Mouse (Mus musculus) heart, postnatal 10 days (tissue): ENCODE results near the gene Inpp5d. TPM values are rescaled to one million over a fixed set of nuclear protein-coding genes. Genes with fewer than 3 reads are reported as not detected.

Experiments used
- DNase-seq, 2 experiments: peaks; one replicate each; pipeline ENCODE4 v3.0.0; 2021
- intact Hi-C: fragments of 180-260 bp; cut with DNase I; formaldehyde crosslinking; loops from one replicate; pipeline ENCODE4 v1.15.1; 2025
- total RNA-seq, 2 experiments: library from RNA; stranded (reverse); gene quantifications; 2 replicates each; pipeline ENCODE4 v1.2.3; 2021

The Inpp5d gene
- total RNA-seq, 2 experiments from 2014 or later = 13.6 to 17.4 TPM

DNA sequence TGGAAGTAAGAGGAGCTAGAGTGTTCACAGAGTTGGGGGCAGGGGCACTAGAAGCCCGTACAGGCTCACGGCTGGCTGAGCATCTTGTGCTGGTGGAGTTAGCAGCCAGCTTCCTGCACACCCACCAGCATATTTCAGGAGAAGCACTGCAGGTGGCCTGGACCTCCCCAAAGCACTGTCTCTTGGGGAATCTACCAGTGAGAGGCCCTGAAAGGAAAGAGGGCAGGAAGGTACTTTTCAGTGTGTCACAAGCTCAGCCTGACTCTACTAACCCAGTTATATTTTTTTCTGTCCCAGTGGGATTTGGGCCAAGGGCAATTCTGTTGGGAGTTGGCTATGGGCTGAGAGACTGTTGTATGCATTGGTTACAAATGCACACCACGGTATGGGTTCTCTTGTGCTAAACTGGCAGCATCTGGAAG lies 1.8 kb downstream of the Inpp5d start:
- no peak for DNase-seq
- intact Hi-C loops = loop anchor here (2.0 kb wide), 1 partner anchor 37 kb away; no protein-coding TSS in a partner anchor

GRCm38 (mm10) chr1:87623977-87624666 lies 4.0 kb downstream of the Inpp5d start:
- DNase-seq = no peak
- intact Hi-C loops = no loop called here

- intact Hi-C loops = no loop called here
- DNase-seq = no peak
Measured at GRCm38 (mm10) chr1:87624826-87625225, 4.7 kb downstream of the Inpp5d start.

- no peak for DNase-seq
- intact Hi-C loops = no loop called here
Measured at GRCm38 (mm10) chr1:87625254-87626025, 5.3 kb downstream of the Inpp5d start.

- DNase-seq = peak; percentile 42 to 54
- intact Hi-C loops = no loop called here
Measured at GRCm38 (mm10) chr1:87626344-87626743, 6.2 kb downstream of the Inpp5d start.

DNA sequence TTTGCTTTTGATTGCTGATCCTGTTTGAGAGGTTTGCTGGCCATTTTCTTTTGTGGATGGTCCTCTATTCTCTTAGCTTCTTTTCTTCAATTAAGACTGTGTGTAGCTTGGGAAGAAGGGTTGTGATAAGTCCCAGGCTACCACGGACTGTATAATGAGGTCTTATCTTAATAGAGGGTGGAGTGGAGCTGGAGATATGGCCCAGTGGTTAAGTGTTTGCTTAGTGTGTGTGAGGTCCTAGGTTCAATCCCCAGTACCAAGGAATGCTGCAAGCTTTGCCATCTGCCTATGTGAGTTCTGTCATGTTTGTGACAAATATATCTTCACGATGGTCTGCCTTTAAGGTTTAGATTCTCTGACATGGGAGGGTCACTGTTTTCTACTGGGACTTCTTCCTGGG lies 8.0 kb downstream of the Inpp5d start:
- no peak for DNase-seq
- intact Hi-C loops = no loop called here

DNA sequence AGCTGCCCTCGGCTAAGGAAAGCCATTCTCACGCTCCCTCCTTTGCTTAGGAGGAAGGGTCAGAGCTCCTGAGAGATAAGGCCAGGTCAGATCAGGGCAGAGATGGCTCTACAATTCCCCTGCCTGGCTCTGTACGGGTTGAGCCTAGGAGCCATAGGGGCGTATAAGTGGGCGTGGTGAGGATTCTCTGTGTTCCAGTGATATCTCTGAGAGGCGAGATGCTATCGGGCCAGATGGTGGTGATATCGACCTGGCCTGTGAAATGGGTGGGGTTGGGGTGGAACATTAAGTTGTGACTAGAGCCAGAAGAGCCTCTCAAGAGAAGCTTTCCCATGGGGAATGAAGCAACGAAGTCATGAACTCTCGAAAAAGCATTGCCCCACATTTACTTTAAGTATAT lies 11.5 kb downstream of the Inpp5d start:
- intact Hi-C loops = no loop called here
- no peak for DNase-seq

GRCm38 (mm10) chr1:87632163-87632562 lies 12.1 kb downstream of the Inpp5d start:
- intact Hi-C loops = no loop called here
- no peak for DNase-seq

DNA sequence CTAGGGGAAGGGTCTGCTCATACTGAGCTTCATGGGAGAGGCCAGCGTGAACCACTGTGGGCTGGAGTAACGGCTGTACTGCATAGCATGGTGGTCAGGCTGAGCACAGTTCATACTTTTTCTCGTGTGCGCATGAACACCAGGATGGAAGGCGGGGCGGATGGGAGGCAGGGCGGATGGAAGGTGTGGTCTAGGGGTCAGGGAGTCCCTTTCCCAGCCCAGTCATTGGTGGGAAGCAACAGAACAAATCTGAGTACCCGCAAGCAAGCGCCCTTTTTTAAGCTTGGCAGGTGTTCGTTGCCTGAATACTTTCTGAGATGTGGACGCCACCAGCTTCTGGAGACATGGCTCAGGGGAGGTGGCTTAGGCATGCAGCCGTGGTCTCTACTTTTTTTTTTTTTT lies 16.6 kb downstream of the Inpp5d start:
- intact Hi-C loops = no loop called here
- DNase-seq = no peak

GRCm38 (mm10) chr1:87637121-87637877 lies 17.2 kb downstream of the Inpp5d start:
- no peak for DNase-seq
- intact Hi-C loops = no loop called here

- intact Hi-C loops = no loop called here
- DNase-seq = no peak
Measured at GRCm38 (mm10) chr1:87637878-87638600, 17.9 kb downstream of the Inpp5d start.

- no peak for DNase-seq
- intact Hi-C loops = no loop called here
Measured at GRCm38 (mm10) chr1:87639724-87640123, 19.6 kb downstream of the Inpp5d start.

DNA sequence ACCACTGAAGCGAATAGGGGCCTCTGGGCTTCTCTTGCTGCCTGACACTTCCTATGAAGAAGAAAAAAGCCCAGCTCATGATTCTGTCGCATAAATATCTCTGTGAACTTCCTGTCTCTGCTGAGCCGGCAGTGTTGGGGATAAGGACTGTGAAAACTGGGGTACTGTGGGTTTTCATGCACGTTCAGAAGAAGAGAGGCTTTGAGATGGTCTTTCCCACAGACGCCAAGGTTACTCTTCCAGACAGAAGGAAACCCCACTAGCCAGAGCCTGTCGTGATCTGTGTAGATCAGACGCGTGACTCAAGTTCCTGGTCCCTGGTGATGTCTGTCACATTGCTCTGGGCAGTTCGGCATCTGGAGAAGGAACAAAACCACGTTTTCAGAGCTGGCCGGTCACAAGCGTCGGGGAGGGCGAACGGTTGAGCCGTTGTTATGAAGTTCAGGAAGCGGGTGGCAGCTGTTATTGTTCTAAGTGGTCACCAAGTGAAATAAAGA lies 20.1 kb downstream of the Inpp5d start:
- intact Hi-C loops = no loop called here
- DNase-seq = peak; percentile 41 to 54

DNA sequence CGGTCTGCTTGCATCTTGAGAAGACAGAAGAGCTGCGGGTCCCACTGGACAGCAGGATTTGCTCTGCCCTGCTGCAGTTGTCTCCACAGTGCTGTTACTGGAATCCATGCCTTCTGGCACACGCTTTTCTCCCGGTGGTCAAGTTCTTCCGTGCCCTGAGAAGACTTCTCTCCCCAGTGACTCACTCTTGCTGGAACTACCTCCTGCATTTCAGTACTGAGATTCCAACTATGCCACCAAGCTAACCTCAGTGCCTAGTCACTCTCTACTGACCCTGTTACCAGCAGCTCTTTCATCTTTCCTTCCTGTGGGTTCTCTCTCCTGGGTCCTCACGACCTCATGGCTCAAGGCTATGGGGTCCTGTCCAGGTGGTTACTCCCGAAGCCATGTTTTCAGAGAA lies 22.9 kb downstream of the Inpp5d start:
- intact Hi-C loops = no loop called here
- no peak for DNase-seq

DNA sequence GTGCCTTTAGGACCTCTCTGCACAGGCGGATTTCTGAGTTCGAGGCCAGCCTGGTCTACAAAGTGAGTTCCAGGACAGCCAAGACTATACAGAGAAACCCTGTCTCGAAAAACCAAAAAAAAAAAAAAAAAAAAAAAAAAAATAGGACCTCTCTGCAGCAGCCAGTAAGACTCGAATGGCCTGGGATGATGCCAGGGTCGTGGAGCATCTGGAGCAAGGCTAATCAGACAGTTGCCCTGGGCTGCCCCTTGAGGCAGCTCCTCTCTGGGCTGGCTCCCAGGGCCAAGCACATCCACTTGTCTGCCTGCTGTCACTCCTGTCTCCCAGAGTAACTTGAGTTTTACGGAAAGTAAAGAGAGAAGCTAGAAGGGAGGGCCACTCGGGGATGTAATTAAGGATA lies 24.9 kb downstream of the Inpp5d start:
- DNase-seq = no peak

GRCm38 (mm10) chr1:87645748-87646147 lies 25.6 kb downstream of the Inpp5d start:
- intact Hi-C loops = no loop called here
- DNase-seq = no peak

More for the DNA sequence above, 24.9 kb downstream of the Inpp5d start:
- intact Hi-C loops = no loop called here

GRCm38 (mm10) chr1:87647820-87648219 lies 27.7 kb downstream of the Inpp5d start:
- DNase-seq = no peak
- intact Hi-C loops = no loop called here

DNA sequence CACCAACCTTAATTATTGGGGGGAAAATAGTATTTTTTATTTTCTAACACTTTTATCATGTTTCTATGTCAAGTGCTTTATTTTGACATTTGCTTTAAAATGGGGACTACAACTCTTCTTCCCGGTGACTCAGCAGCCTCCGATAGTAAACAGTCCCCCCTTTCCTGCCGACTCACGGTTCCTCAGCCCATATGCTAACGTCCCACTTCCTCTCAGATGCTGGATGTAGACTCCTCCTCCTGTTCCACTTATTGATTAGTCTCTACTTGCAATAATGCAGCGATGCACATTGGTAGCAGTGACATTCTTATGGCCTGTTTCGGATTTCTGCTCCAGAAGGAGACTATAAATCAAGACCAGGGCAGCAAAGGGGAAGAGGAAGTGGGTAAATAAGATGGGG lies 28.5 kb downstream of the Inpp5d start:
- no peak for DNase-seq
- intact Hi-C loops = no loop called here

GRCm38 (mm10) chr1:87649219-87649805 lies 29.2 kb downstream of the Inpp5d start:
- DNase-seq = no peak
- intact Hi-C loops = no loop called here

DNA sequence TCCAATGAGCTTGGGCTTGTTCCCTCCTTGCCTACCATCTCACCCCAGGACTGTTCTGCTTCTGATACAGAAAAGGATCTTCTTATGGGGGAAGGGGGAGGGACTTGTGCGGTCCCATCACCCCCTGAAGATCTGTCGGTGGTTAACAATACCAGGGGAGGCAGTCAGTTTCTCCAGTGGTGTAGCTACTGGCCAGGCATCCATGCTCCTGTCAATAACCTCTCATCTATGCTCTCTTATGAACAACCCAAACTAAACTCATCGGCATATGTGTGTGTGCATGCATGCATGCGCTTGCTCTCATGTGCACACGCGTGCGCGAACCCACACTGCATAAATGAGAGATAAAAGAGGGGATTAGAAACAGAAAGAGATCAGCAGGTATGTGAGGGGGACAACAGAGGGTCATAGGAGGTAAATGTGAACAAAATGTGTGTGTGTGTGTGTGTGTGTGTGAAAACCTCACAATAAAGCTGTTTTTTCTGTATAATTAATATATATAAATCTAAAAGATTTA lies 29.9 kb downstream of the Inpp5d start:
- intact Hi-C loops = no loop called here
- DNase-seq = no peak
